ENCODE assay signal across 35 mouse cellular contexts in genomic region chr13:92807849-92808248, GRCm38 (mm10). TPM values are rescaled to one million over a fixed set of nuclear protein-coding genes. Genes with fewer than 3 reads are reported as not detected.
"Had no signal": no experiment of that assay in that cellular context is flagged by ENCODE, and none has a peak within 500 bp of the region (broad histone marks: within the 10 kb centered on the region; RNA-seq: fewer than 3 reads in every experiment).

No protein-coding gene starts in this region.

- H3K4me3 ChIP-seq: heart, adult 2 months; heart, embryonic 10.5 days; heart, embryonic 12.5 days; heart, embryonic 13.5 days; heart, embryonic 15.5 days; hindbrain, embryonic 10.5 days; hindbrain, embryonic 12.5 days; hindbrain, embryonic 13.5 days; hindbrain, embryonic 15.5 days; kidney, embryonic 15.5 days; layer of hippocampus, adult 2 months; left cerebral cortex, adult 2 months had no signal

- H3K4me1 ChIP-seq: hindbrain, embryonic 10.5 days; hindbrain, embryonic 12.5 days; hindbrain, embryonic 13.5 days; hindbrain, embryonic 15.5 days; kidney, embryonic 15.5 days had no signal

- DNase-seq: heart, adult 18-20 months; heart, adult 2 months; heart, postnatal 10 days; heart, postnatal 14 days; heart, postnatal 36 days; heart, postnatal 4 days; kidney, adult 11 months; kidney, adult 18-20 months; kidney, adult 2 months; kidney, adult 8-10 months; kidney, postnatal 10 days; kidney, postnatal 14 days; kidney, postnatal 25 days; kidney, postnatal 36 days; kidney, postnatal 4 days; layer of hippocampus, adult 9-11 months; layer of hippocampus, postnatal 36 days had no signal

- H3K27ac ChIP-seq: heart, adult 2 months; heart, embryonic 10.5 days; heart, embryonic 13.5 days; heart, embryonic 15.5 days; hindbrain, embryonic 10.5 days; hindbrain, embryonic 12.5 days; hindbrain, embryonic 13.5 days; hindbrain, embryonic 14.5 days; hindbrain, embryonic 15.5 days; hindbrain, postnatal 0 days; kidney, embryonic 15.5 days; kidney, postnatal 0 days; layer of hippocampus, adult 2 months; left cerebral cortex, adult 2 months had no signal

- H3K4me2 ChIP-seq: heart, embryonic 11.5 days; heart, embryonic 12.5 days; heart, embryonic 13.5 days; heart, embryonic 15.5 days; hindbrain, embryonic 12.5 days; hindbrain, embryonic 13.5 days; hindbrain, embryonic 14.5 days; hindbrain, embryonic 15.5 days; kidney, embryonic 15.5 days had no signal

- H3K9me3 ChIP-seq: heart, embryonic 10.5 days; heart, embryonic 12.5 days; heart, embryonic 13.5 days; heart, embryonic 15.5 days; hindbrain, embryonic 10.5 days; hindbrain, embryonic 12.5 days; hindbrain, embryonic 13.5 days; hindbrain, embryonic 15.5 days; kidney, embryonic 15.5 days had no signal

- H3K27me3 ChIP-seq: heart, embryonic 12.5 days; heart, embryonic 13.5 days; heart, embryonic 15.5 days; hindbrain, embryonic 12.5 days; hindbrain, embryonic 13.5 days; hindbrain, embryonic 15.5 days; kidney, embryonic 15.5 days had no signal

- H3K36me3 ChIP-seq: heart, embryonic 10.5 days; heart, embryonic 12.5 days; heart, embryonic 13.5 days; heart, embryonic 15.5 days; hindbrain, embryonic 10.5 days; hindbrain, embryonic 12.5 days; hindbrain, embryonic 13.5 days; hindbrain, embryonic 15.5 days; kidney, embryonic 15.5 days had no signal

- ATAC-seq: hindbrain, embryonic 16.5 days; hindbrain, postnatal 0 days; inflammation-experienced regulatory T-cells, adult 6 months had no signal

- H3K9ac ChIP-seq: heart, embryonic 12.5 days; heart, embryonic 13.5 days; heart, embryonic 15.5 days; hindbrain, embryonic 12.5 days; hindbrain, embryonic 13.5 days; hindbrain, embryonic 14.5 days; hindbrain, embryonic 15.5 days; kidney, embryonic 15.5 days had no signal

RNA-seq across cellular contexts. Expression of gene Thbs4, which starts 13.2 kb away (rescaled TPM):
- total RNA-seq: hematopoietic stem cell, adult 5-6 weeks had no signal
- polyA plus RNA-seq: inflammation-experienced regulatory T-cells, adult 6 months had no signal
